Mouse (Mus musculus): ENCODE data around the gene Gpr35.
"Not testable (repeated sequence)": the region's sequence is repeated elsewhere in the genome, so short reads cannot be mapped to it uniquely, and the experiment has no call there.

The Gpr35 gene

DNA sequence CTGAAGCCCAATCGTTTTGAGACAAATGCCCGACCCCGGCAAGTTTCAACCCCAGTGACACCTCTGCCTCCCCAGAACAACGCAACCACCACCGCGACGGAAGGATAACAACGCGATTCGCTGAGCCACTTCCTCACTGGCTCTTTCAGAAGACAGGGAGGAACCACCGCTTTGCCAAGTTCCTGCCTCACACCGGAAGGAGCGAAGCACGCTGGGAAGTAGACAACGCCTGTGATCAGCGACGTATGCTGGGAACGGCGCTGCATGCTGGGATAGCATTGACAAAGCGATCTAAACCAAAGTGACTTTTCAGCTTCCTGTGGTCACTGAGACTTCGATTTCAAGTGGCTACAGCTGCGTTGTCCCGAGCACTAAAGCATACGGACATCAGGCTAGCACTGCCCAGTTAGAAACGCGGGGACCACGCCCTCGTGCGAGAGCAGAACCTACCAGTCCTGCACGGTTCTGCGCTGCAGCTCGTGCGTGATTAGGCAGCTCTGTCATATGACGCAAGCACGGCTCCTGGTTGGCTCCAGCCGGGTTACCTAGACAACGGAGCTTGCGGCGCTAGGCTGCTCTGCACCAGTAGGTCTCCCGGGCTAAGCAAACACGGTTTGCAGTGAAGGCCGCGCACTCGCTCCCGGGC, 16.4 kb upstream of the Gpr35 start, which contains the start of gene Capn10:
Capn10 (plus strand) TSS at position 195 of the 646 bp plus-strand sequence.
- DNase-seq = peak; percentile 97

DNA sequence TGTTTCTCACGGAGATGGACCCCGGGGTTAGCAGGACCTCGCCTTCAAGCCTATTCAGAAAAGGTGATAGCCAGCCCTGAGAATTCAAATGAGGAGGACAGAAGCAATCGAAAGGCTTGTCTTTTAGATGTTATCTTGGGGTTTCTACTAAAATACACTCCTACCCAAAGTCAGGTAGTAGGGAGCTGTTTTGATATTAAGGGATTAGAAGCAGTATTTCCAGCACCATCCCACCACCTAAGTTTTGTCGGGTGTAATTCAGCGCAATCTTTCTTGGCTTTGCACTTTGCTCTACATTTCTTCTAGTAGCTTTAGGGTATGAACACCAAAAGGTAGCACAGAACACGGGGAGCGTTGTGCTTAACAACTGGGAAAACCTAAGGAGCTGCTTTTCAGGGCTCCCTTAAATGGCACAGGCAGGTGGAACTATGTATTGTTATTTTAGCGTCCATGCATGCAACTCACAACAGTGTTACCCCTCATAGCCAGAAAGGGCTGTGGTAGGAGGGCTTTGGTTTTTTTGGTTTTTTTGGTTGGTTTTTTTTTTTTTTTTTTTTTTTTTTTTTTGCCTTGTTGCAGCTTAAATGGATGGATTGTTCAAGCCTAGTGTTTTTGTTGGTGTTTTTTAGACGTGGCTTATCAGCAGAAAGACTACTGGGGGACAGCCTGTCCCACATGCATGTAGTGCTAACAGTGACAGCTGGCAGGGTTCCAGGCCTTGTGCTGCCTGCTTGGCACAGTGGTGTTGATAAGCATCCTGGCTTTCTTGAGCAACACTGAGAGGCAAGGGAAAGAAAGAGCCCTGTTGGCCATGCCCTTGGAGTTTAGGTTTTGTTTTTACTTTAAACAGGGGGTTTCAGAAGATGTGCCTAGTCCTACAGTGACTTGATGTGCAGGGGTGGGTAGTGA, 15.4 kb upstream of the Gpr35 start:
- DNase-seq = peak; percentile 71

DNA sequence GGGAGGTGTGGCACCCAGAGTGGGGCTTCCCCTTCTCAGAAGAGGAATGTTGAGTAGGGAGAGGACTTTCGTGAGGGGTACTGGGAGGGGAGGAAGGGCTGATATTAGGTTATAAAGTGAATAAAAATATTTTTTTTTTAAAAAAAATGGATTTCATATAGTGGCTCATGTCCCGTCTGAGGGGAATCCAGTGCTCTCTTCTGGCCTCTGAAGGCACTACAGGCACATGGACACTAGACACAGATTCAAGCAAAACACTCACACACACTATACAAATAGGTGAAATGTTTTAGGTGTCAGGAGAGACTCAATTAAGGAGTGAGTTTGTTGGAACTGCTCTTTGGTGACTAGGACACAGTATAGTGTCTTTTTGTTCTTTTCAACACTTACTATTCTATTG, 14.7 kb upstream of the Gpr35 start:
- DNase-seq = no peak

DNA sequence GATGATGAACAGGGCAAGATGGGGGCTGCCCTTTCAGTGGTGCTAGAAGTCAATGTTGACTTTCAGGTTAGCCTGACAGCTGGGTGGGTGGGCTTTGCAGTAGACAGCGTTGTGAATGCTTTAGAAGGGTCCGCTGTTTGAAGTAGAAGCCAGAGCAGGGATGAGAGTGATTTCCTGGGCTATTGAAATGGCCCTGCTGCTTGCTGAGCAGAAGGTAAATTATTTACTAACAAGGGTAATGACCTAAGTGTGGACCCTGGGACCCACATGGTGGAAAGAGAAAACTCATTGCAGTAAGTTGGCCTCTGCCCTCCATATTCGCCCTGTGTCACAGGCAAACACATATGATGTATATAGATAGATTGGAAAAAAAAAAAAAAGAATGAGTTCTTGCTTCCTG, 14.2 kb upstream of the Gpr35 start:
- no peak for DNase-seq

DNA sequence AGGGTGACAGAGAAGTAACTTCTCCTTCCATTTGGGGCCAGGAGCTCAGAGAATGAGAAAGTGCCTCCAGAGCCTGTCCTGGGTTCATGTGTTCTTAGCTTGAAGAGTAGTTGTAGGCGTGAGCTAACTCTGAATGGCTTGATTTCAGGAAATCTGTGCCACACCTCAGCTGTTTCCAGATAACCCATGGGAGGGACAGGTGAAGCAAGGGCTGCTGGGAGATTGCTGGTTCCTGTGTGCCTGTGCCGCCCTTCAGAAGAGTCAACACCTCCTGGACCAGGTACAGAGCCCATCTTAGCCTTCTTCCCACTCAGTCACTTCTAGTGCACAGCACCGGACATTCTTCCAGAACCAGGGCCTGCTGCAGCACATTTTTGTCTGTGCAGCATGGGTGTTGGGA, 12.9 kb upstream of the Gpr35 start:
- no peak for DNase-seq

DNA sequence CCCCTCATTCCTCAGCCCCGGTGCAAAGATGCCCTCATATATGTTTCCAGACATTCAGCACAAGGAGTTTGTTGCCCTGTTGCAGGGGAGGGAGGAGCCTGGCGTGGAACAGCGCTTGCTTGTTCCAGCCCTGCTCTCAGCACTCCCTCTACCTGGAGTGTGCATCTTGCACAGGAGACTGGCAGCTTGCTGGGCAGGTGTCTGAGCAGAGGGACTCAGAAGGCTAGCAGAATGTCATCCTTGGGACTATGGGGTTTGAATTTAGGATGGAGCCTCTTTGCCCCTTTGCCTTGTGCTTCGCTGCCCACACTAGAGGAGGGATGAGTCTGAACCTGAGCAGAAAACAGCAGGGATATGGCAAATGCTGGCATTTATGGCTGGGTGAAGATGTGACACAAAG, 10.9 kb upstream of the Gpr35 start:
- DNase-seq = peak; percentile 81

DNA sequence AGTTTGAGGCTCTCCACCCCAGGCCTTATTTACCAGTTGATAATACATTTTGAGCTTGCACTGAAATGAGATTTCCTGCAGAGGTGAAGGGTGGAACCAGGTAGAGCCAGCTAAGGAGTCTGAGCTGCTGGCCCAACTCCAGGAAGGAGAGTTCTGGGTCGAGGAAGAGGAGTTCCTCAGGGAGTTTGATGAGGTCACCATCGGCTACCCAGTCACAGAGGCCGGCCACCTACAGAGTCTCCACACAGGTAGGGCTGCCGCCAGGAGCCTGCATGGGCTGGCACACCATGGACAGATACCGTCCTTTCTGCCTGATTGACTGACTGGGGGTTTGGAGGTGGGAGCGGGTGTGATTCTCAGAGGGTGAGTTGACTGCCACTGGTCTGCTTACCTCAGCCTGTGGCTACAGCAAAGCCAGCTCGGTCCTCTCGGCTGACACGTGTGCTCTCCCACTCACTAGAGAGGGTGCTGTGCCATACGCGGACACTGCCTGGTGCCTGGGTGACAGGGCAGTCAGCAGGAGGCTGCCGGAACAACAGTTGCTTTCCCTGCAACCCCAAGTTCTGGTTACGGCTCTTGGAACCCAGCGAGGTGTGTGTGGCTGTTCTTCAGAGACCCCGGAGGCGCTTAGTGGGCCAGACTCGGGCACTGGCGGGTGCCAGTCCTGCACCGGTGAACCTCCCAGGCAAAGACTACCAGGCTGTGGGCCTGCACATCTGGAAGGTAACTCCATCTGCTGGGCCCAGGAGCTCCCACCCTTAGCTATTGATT, 7.3 kb upstream of the Gpr35 start:
- no peak for DNase-seq

DNA sequence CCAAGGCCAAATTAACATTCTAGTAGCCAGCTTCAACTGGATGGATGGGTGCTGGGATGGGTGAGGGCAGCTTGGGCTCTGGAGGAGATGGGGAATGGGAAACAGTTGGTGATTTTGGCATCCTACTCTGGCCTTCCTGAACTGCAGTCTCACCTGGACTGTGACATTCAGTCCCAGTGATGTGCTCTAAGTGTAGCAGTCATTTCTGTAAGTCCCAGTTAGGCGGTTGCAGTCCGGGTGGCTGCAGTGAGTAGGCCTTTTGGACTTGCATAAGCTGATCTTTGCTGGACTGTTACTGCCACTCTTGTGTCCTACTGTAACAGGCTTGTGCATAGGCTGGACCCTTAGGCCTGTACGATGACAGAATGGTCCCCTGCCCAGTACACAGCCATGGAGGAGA, 2.7 kb upstream of the Gpr35 start:
- no peak for DNase-seq

DNA sequence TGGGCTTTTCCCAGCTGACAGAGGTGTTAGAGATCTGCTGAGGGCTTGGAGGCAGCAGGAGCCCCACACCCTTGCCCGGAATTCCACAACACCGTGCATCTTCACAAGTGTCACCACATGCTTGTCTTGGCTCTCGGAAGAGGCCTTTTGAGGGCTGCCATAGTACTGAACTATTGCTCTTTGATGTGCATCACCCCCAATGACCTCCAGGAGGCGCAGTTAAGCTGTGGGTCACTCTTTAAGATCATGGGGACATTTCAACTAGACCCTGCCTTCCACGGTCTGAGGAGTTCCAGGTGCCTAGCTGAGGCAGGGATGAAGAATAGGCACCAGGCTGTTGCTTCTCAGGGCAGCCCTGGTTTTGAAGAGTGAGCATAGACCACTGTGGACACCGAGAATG, 1.2 kb upstream of the Gpr35 start:
- peak; percentile 7 for DNase-seq

DNA sequence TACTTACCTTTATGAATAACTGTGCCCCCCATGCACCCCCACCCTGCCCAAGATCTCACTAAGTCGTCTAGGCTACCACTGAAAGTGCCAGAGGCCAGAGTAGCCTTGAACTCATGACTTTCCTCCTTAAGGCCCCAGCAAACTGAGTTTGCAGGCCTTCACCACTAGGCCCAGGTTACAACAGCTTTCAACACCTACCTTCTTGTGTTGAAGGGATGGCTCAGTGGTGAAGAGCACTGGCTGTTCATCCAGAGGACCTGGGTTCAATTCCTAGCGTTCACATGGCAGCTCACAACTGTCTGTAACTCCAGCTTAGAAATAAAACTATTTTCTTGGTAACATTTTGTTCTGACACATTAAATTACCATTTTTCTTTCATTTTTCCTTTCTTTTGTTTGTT, 3.0 kb downstream of the Gpr35 start:
- no peak for DNase-seq

DNA sequence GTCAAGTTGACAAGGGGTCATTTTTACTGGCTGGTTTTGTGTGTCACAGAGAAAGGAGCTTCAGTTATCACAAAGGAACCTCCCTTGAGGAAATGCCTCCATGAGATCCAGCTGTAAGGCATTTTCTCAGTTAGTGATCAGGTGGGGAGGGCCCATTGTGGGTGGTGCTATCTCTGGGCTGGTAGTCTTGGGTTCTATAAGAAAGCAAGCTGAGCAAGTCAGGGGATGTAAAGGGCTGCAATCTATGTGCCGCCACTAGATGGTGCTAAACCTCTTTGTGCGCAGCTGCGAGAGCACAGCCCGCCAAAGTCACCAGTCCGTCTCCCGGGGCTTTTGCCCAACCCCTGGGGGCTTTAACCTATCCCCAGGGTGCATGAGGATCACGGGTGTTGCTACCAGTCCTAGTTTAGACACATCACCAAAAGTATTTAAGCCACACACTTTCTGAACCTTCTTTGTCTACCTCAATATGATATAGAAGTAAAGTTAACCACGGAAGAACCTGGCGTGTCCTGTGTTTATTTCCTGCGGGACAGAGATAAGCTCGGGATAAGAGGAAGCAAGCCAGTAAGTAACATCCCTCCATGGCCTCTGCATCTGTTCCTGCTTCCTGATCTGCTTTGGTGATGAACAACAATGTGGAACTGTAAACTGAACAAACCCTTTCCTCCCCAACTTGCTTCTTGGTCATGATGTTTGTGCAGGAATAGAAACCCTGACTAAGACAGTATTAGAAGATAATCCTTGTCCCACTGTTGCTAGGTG, 6.1 kb downstream of the Gpr35 start:
- DNase-seq = peak; percentile 58

DNA sequence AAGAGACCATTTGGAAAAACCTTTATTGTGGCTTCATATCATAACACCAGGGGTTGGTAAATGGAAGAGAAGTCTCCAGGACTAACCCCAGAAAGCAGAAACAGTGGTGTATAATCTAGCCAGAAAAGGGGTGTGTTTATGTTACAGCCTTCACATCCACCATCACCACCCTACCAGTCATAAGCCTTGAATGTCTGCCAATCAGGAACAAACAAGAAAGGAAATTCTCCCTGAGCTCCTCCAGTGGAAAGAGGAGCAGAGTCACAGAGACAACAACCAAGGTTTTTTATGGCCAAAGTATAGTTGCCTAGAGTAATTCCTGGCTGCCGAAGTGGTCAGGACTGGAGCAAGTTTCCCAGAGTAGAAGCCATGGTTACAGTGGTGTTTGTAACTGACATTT, 8.3 kb downstream of the Gpr35 start:
- no peak for DNase-seq

DNA sequence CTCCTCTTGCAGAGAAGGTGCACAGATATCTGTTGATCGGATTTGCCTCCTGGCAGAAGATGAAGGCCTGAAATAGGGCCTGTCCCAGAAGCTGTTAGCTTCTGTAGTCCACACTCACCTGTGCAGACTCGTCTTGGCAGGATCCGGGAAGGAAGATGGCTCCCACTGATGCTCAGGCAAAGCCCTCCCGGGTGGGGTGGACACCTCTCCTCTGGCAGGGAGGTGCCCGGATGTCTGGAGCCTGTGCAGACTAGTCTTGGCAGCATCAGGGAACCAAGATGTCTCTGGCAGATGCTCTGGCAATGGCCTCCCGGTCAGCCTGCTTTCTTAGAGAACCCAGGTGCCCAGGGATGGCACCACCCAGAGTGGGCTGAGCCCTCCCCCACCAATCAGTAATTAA, 20.1 kb downstream of the Gpr35 start:
- DNase-seq = not testable (repeated sequence)

DNA sequence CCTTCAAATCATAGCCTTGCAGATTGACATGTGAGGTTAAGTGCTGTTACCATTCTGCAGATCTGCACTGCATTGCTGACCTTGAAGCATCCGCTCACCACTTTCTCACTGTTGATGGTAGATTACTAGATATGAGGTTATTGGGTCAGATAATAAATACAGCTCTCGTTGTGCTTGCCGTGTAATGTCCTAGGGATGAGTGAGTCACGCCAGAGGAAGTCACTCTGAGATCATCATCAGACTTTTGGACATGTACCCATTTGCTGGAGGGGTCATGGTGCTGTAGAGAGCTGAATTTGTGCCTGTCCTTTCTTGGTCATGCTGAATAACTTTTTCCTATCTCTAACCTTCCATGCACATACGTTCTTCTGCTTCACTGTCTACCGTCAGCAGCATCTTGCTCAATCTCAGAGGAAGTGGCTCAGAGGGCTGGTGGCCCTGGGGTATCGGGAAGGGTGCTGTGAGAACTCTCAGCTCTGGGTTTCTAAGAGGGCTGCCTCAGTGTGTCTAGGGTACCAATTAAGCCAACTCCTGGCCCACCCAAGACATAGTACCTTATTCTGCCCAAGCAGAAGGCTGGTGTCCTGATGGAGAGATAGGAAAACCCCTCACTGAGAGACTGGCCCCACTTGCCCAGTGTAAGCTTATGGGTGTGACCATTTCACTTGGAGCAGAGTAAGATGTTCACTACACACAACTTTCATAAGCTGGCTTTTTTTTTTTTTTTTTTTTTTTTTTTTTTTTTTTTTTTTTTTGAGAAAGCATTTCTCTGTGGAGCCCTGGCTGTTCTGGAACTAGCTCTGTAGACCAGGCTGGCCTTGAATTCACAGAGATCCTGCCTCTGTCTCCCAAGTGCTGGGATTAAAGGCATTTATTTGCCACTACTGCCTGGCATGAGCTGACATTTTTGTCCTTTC, 21.5 kb downstream of the Gpr35 start:
- DNase-seq = no peak

DNA sequence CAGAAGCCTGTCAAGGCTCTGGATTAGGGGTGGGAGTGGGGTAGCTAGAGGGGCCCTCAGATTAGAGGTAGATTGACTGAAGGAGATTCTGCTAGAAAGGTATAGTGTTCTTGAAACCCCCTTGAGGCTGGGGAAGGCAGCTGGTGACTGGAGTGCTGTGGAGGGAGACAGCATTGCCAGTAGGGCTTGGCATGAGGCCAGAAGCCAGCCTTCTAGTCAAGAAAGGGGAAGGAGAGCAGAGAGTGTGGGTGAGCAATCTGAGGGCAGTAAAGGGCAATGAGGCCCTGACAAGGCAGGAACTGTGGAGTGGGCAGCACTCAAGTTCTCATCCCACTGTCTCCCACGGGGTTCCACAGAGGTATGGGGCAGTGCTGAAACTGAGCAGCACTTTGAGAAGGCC, 22.2 kb downstream of the Gpr35 start:
- DNase-seq = no peak

DNA sequence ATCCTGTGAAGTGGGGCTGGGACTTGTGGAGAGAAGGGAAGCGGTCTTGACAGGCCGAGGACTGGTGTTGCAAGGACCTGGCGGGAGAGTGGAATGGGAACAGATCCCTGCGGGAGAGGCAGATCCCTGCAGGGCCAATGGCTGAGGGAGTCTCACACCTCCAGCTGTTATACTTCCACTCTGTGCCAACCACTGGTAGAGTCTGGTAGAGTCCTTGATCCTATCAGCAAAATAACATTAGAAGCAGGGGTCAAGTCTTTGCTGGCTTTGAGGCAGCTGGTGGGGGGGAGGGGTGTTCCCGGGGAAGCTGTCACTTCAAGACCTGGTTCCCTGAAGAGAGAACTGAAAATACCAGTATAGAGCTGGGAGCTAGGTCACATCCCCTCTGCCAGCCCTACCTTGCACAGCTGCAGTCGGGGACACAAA, 25.5 kb downstream of the Gpr35 start:
- no peak for DNase-seq

DNA sequence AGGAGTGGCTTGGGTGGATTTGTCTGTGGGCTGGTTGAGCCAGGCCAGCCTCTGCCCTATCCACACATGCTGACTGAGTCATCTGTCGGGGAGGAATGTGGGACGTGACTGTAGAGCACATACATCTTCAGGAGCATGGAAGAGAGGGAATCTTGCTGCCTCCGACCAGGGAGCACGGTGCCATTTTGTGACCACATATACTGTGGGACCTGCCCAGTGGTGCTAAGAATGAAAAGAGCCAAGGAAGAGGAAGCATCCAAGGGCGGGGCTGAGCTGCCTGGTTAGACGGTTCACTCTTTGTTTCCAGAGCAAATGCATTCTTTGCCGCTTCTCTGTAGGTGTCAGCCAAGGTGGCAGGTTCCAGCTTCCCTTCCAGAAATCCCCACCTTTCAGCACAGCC, 28.0 kb downstream of the Gpr35 start:
- DNase-seq = no peak

DNA sequence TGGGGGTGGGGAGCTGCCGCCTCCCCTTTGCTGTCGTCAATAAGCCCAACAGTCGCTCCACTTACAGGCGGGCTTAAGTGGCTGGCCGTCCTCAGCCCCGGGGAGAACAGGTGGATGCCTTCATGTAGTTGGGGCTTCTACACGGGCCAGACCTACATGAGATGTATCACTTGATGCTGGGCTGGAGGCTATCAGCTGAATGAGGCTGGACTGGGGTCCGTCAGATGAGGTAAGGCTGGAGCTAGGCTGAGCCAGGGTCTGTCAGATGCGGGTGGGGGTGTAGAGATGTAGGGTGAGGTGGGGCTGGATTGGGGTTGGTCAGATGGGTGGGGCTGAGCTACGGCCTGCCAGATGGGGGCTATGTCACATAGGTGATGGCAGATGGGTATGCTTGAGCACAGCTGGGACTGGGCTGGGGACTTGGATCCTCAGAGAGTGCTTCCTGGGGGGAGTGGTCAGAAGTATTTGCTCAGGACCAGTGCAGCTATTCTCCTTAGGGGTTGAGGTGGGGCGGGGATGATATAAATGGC, 28.5 kb downstream of the Gpr35 start:
- DNase-seq = no peak

DNA sequence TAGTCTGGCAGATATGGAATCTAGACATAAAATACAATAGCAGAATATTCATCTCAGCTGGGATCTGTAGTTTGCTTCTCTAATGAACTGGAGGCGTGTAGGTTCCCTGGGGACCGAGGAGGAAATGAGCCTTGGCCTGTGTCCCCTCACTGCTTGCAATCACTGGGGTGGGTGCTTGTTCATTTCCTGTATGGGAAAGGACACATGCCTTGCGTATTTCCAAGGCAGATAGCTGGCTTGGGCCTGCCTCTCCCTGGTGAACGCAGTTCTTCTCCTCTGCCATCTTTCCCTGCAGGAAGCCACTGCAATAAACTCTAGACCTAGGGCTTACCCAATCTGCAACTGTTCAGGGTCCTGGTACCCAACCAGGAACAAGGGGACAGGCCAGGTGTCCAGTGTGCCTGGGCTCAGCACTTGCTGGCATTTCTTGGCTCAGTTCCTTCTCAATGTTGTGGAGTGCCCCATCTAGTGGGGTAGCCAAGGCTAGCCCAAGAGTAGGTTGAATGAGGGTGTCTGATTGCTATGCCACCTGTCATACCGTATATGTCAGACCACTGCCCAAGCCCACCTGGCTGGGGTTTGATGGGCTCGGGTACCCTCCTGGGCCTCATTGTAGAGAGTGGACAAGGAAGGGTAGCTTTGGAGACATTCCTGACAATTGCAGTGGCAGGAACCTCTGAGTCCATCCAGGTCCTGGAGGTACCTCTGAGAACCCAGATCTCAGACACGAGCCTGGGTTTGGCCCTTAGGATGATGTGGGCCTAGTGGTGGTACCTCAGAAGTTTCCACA, 30.6 kb downstream of the Gpr35 start:
- no peak for DNase-seq

DNA sequence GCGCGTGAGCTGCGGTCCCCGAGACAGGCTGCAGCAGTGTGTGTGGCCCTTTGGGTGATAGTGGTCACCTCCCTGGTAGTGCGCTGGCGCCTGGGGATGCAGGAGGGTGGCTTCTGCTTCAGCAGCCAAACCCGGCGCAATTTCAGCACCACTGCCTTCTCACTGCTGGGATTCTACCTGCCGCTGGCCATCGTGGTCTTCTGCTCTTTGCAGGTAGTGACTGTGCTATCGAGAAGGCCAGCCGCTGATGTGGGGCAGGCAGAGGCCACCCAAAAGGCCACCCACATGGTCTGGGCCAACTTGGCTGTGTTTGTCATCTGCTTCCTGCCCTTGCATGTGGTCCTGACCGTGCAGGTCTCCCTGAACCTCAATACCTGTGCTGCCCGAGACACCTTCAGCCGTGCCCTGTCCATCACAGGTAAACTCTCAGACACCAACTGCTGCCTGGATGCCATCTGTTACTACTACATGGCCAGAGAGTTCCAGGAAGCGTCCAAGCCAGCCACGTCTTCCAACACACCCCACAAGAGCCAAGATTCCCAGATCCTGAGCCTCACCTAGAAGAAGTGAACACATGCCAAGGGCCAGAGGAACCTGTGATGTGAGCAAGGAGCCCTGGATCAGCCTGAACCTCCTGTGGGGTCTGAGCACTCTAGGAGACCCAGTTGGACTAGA, 32.4 kb downstream of the Gpr35 start:
- peak; percentile 20 for DNase-seq

Data from cerebellum, adult 9-11 months (tissue).